Mouse (Mus musculus): ENCODE measurements at regions not wholly inside any gene's neighbourhood (a gene's known extent, or its start where the extent isn't known, plus 50 kb on each side); places are given as distances from the start of the nearest gene placed in this dataset.
A peak's percentile ranks its signal among the peaks of the same experiment; 100 is the strongest.

DNA sequence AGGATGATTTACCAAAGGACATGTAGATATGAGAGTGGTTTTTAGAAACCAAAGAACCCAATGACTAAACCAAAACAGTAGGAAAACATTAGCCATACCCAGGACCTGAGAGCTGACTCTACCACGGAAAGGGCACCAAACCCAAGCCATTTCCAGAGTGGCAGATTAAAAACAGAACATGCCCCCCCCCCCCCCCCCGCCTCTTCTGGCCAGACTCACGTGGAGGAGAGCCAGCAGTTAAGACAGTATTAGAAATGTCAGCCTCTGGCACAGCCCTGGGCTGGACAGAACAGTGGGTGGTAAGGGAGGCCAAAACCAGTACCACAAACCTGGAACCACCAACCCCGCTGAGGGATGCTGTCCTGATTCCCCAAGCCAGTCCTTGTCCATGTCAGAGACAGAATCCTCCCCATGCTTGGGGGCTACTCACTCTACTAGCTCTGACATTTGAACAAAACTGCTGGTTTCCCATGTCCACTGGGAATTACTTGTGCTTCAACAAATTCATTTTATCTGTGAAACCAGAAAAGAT lies 224.7 kb upstream of the Jmjd1c start:
- H3K4me3 ChIP-seq (ENCODE audit: low read depth, low read length) = no peak overlapping the region
- no peak for ATAC-seq (ENCODE audit: low FRiP score)

GRCm38 (mm10) chr10:66871673-66872072 lies 224.3 kb upstream of the Jmjd1c start:
- Histone ChIP-seq H3K36me3 (ENCODE audit: control insufficient read depth, insufficient read depth, low read length) (no peaks in the 10 kb centered on the region), H3K4me3 (ENCODE audit: low read depth, low read length) (no peak overlapping the region), H3K4me1 (replicated peaks; ENCODE audit: control insufficient read depth, insufficient read depth, low read length) (no peaks in the 10 kb centered on the region), H3K27ac (ENCODE audit: low read depth, low read length) (no peak overlapping the region), H3K9ac (ENCODE audit: low read depth, low read length) (no peak overlapping the region), H3K27me3 (ENCODE audit: control insufficient read depth, insufficient read depth, low read length) (no peaks in the 10 kb centered on the region), H3K4me2 (replicated peaks; ENCODE audit: low read depth, low read length) (no peak overlapping the region), H3K9me3 (ENCODE audit: control insufficient read depth, low read length) (no peaks in the 10 kb centered on the region)
- WGBS = 83% methylated on average over 1 of the region's 1 CpGs
- DNase-seq (ENCODE audit: low spot score) (no peak), ATAC-seq (ENCODE audit: low FRiP score) (no peak)

More for the DNA sequence above, 224.7 kb upstream of the Jmjd1c start:
- H3K27ac ChIP-seq (ENCODE audit: low read depth, low read length) = no peak overlapping the region
- DNase-seq (ENCODE audit: low spot score) = no peak
- no peak overlapping the region for H3K4me2 ChIP-seq (replicated peaks; ENCODE audit: low read depth, low read length)
- 70% methylated on average over 3 of the region's 4 CpGs for WGBS
- no peaks in the 10 kb centered on the region for H3K27me3 ChIP-seq (ENCODE audit: control insufficient read depth, insufficient read depth, low read length)
- no peaks in the 10 kb centered on the region for H3K9me3 ChIP-seq (ENCODE audit: control insufficient read depth, low read length)
- no peaks in the 10 kb centered on the region for H3K4me1 ChIP-seq (replicated peaks; ENCODE audit: control insufficient read depth, insufficient read depth, low read length)
- H3K9ac ChIP-seq (ENCODE audit: low read depth, low read length) = no peak overlapping the region
- H3K36me3 ChIP-seq (ENCODE audit: control insufficient read depth, insufficient read depth, low read length) = no peaks in the 10 kb centered on the region

GRCm38 (mm10) chr10:66873468-66873867 lies 222.5 kb upstream of the Jmjd1c start:
- Histone ChIP-seq H3K27me3 (ENCODE audit: control insufficient read depth, insufficient read depth, low read length) (no peaks in the 10 kb centered on the region), H3K9ac (ENCODE audit: low read depth, low read length) (no peak overlapping the region), H3K27ac (ENCODE audit: low read depth, low read length) (no peak overlapping the region), H3K9me3 (ENCODE audit: control insufficient read depth, low read length) (no peaks in the 10 kb centered on the region), H3K36me3 (ENCODE audit: control insufficient read depth, insufficient read depth, low read length) (no peaks in the 10 kb centered on the region), H3K4me1 (replicated peaks; ENCODE audit: control insufficient read depth, insufficient read depth, low read length) (no peaks in the 10 kb centered on the region), H3K4me3 (ENCODE audit: low read depth, low read length) (no peak overlapping the region), H3K4me2 (replicated peaks; ENCODE audit: low read depth, low read length) (no peak overlapping the region)
- DNase-seq (ENCODE audit: low spot score) = no peak
- WGBS = 92% methylated on average over 4 of the region's 4 CpGs
- no peak for ATAC-seq (ENCODE audit: low FRiP score)

- ATAC-seq (ENCODE audit: low FRiP score) (no peak), DNase-seq (ENCODE audit: low spot score) (no peak)
- no peaks in the 10 kb centered on the region for H3K9me3 ChIP-seq (ENCODE audit: control insufficient read depth, low read length)
- no peaks in the 10 kb centered on the region for H3K36me3 ChIP-seq (ENCODE audit: control insufficient read depth, insufficient read depth, low read length)
- H3K4me3 ChIP-seq (ENCODE audit: low read depth, low read length) = no peak overlapping the region
- no peak overlapping the region for H3K9ac ChIP-seq (ENCODE audit: low read depth, low read length)
- WGBS = 88% methylated on average over 8 of the region's 8 CpGs
- H3K4me2 ChIP-seq (replicated peaks; ENCODE audit: low read depth, low read length) = no peak overlapping the region
- no peak overlapping the region for H3K27ac ChIP-seq (ENCODE audit: low read depth, low read length)
- no peaks in the 10 kb centered on the region for H3K27me3 ChIP-seq (ENCODE audit: control insufficient read depth, insufficient read depth, low read length)
- H3K4me1 ChIP-seq (replicated peaks; ENCODE audit: control insufficient read depth, insufficient read depth, low read length) = no peaks in the 10 kb centered on the region
These were observed 216.9 kb upstream of the Jmjd1c start for GRCm38 (mm10) chr10:66879071-66879470.

DNA sequence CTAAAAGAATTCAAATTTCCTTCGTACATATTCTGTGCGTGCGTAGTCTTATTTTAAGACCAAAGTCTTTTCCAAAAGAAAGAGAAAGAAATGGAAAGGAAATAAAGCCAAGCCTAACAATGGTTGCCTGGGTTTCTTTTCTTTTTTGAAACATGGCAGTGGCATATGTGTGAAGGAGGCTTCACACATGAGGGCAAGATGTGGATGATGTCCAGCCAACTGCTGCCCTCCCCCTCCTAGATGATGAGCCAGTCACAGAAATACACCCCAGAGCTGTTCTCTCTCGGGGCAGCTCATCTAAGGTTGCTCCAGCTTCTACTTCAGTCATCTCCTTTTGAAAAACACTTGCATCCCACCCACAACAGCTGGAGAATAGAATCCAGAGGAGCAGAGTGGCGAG lies 213.1 kb upstream of the Jmjd1c start:
- Histone ChIP-seq H3K27ac (ENCODE audit: low read depth, low read length) (no peak overlapping the region), H3K9me3 (ENCODE audit: control insufficient read depth, low read length) (no peaks in the 10 kb centered on the region), H3K4me3 (ENCODE audit: low read depth, low read length) (no peak overlapping the region), H3K27me3 (ENCODE audit: control insufficient read depth, insufficient read depth, low read length) (no peaks in the 10 kb centered on the region), H3K9ac (ENCODE audit: low read depth, low read length) (no peak overlapping the region), H3K36me3 (ENCODE audit: control insufficient read depth, insufficient read depth, low read length) (no peaks in the 10 kb centered on the region), H3K4me2 (replicated peaks; ENCODE audit: low read depth, low read length) (no peak overlapping the region), H3K4me1 (replicated peaks; ENCODE audit: control insufficient read depth, insufficient read depth, low read length) (no peaks in the 10 kb centered on the region)
- DNase-seq (ENCODE audit: low spot score) (no peak), ATAC-seq (ENCODE audit: low FRiP score) (no peak)
- 84% methylated on average over 5 of the region's 5 CpGs for WGBS

DNA sequence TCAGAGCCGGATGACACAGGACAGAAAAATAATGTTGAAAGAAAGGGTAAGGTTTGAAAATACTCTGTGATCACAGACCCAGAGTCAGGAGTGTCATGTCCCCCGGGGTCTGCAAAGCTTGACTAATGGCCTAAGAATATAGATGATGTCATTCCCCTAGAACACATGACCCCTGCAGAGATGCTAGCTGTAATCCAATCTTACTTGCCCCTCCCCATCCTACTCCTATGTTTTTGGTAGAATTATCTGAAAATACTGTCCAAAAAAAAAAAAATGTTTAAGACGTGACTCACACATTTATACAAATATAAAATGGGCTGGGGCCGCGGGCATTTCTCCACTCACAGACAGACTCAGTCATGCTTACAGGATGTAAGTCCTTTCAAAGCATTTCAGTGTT lies 210.3 kb upstream of the Jmjd1c start:
- H3K4me2 ChIP-seq (replicated peaks; ENCODE audit: low read depth, low read length) = no peak overlapping the region
- 70% methylated on average over 5 of the region's 5 CpGs for WGBS
- ATAC-seq (ENCODE audit: low FRiP score) = 0 out of 2 replicates have a peak, but pooled peaks have one; percentile 40
- no peaks in the 10 kb centered on the region for H3K9me3 ChIP-seq (ENCODE audit: control insufficient read depth, low read length)
- no peak overlapping the region for H3K9ac ChIP-seq (ENCODE audit: low read depth, low read length)
- no peak overlapping the region for H3K27ac ChIP-seq (ENCODE audit: low read depth, low read length)
- H3K4me3 ChIP-seq (ENCODE audit: low read depth, low read length) = no peak overlapping the region
- H3K36me3 ChIP-seq (ENCODE audit: control insufficient read depth, insufficient read depth, low read length) = no peaks in the 10 kb centered on the region
- DNase-seq (ENCODE audit: low spot score) = no peak
- H3K27me3 ChIP-seq (ENCODE audit: control insufficient read depth, insufficient read depth, low read length) = no peaks in the 10 kb centered on the region
- H3K4me1 ChIP-seq (replicated peaks; ENCODE audit: control insufficient read depth, insufficient read depth, low read length) = no peaks in the 10 kb centered on the region

DNA sequence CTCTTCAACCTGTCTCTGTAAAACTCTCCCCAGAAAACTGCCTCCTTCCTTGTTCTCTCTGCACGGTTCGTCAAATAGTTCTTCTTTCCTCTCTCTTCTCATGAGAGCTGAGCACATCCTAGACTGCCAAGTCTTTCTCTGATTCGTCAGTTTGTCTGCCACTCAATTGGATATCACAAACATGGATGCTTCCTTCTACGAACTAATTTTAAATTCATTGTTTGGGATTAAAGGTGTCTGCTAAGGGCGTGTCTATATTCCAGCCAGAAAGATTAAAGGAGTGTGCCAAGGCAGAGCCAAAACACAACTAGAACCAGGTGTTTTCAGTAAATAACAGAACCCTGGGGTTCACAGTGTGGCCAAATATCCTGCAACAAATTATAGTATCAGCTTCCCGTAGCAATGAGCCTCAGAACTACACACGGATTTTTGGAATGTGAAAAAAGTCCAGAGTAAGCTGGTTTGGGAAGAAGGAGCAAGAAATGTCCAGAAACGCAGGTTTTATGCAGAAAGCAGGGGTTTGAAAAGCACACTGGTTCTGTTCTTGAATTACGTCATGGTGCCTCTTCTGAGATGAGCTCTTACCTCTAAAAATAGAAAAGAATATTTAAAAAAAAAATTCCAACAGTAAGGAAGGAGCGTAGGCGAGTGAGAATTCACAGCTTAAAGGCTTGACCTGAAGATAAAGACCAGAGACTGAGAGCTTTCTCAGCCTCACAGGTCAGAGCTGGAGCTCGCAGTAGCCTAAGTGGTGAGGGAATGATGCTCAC lies 206.0 kb upstream of the Jmjd1c start:
- DNase-seq (ENCODE audit: low spot score) (no peak), ATAC-seq (ENCODE audit: low FRiP score) (no peak)
- no peaks in the 10 kb centered on the region for H3K36me3 ChIP-seq (ENCODE audit: control insufficient read depth, insufficient read depth, low read length)
- 85% methylated on average over 12 of the region's 12 CpGs for WGBS
- H3K9me3 ChIP-seq (ENCODE audit: control insufficient read depth, low read length) = no peaks in the 10 kb centered on the region
- no peaks in the 10 kb centered on the region for H3K27me3 ChIP-seq (ENCODE audit: control insufficient read depth, insufficient read depth, low read length)
- H3K9ac ChIP-seq (ENCODE audit: low read depth, low read length) = no peak overlapping the region
- no peak overlapping the region for H3K4me3 ChIP-seq (ENCODE audit: low read depth, low read length)
- H3K27ac ChIP-seq (ENCODE audit: low read depth, low read length) = no peak overlapping the region
- no peak overlapping the region for H3K4me2 ChIP-seq (replicated peaks; ENCODE audit: low read depth, low read length)
- H3K4me1 ChIP-seq (replicated peaks; ENCODE audit: control insufficient read depth, insufficient read depth, low read length) = no peaks in the 10 kb centered on the region

DNA sequence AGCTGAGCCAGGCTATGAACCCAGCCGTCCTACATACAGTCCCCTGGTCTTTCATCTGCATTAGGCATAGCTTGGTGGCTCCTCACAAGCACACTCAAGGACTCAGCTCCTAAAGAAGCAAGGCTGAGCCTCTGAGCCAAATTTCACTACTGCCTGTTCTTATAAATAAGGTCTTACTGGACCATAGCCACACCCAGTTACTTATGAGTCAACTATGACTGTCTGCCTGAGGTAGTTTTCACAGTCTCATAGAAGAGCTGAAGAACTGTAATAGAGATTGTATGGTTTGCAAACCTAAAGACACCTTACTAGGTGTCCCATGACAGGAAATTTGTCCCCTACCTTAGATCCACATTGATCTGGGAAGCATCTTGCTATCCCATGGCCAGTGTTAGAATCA lies 204.1 kb upstream of the Jmjd1c start:
- no peaks in the 10 kb centered on the region for H3K27me3 ChIP-seq (ENCODE audit: control insufficient read depth, insufficient read depth, low read length)
- H3K4me1 ChIP-seq (replicated peaks; ENCODE audit: control insufficient read depth, insufficient read depth, low read length) = no peaks in the 10 kb centered on the region
- no peak for DNase-seq (ENCODE audit: low spot score)
- no peaks in the 10 kb centered on the region for H3K36me3 ChIP-seq (ENCODE audit: control insufficient read depth, insufficient read depth, low read length)
- 90% methylated on average over 1 of the region's 1 CpGs for WGBS
- no peak overlapping the region for H3K4me2 ChIP-seq (replicated peaks; ENCODE audit: low read depth, low read length)
- H3K4me3 ChIP-seq (ENCODE audit: low read depth, low read length) = no peak overlapping the region
- no peak for ATAC-seq (ENCODE audit: low FRiP score)
- H3K9me3 ChIP-seq (ENCODE audit: control insufficient read depth, low read length) = no peaks in the 10 kb centered on the region
- no peak overlapping the region for H3K9ac ChIP-seq (ENCODE audit: low read depth, low read length)
- no peak overlapping the region for H3K27ac ChIP-seq (ENCODE audit: low read depth, low read length)

DNA sequence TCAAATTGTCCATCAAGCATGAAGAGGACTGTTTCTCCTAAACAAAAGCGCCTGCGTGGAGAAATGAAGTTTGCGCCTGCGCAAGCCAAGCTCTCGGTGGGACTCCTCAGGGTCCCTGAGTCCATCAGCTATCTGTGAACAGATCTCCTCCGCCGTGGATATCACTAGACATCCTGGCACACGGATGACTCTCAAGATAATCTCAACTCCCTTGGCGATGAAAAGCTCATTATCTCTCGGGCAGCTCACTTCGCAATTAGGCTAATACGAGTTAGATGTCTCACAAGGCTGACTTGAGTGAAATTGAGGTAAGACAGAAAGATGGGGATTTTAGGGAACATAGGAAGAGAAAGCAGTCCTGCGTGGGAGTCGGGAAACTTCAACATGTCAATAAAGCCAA lies 202.1 kb upstream of the Jmjd1c start:
- WGBS = 91% methylated on average over 14 of the region's 14 CpGs
- H3K4me3 ChIP-seq (ENCODE audit: low read depth, low read length) = no peak overlapping the region
- no peak for ATAC-seq (ENCODE audit: low FRiP score)

More for the DNA sequence above, 202.1 kb upstream of the Jmjd1c start:
- Histone ChIP-seq H3K4me2 (replicated peaks; ENCODE audit: low read depth, low read length) (no peak overlapping the region), H3K9me3 (ENCODE audit: control insufficient read depth, low read length) (no peaks in the 10 kb centered on the region), H3K27me3 (ENCODE audit: control insufficient read depth, insufficient read depth, low read length) (no peaks in the 10 kb centered on the region), H3K36me3 (ENCODE audit: control insufficient read depth, insufficient read depth, low read length) (no peaks in the 10 kb centered on the region), H3K9ac (ENCODE audit: low read depth, low read length) (no peak overlapping the region), H3K4me1 (replicated peaks; ENCODE audit: control insufficient read depth, insufficient read depth, low read length) (no peaks in the 10 kb centered on the region), H3K27ac (ENCODE audit: low read depth, low read length) (no peak overlapping the region)
- DNase-seq (ENCODE audit: low spot score) = no peak

All from hindbrain, embryonic 11.5 days (tissue).